8 mouse cellular contexts compared by ENCODE assay signal in the genomic region with DNA sequence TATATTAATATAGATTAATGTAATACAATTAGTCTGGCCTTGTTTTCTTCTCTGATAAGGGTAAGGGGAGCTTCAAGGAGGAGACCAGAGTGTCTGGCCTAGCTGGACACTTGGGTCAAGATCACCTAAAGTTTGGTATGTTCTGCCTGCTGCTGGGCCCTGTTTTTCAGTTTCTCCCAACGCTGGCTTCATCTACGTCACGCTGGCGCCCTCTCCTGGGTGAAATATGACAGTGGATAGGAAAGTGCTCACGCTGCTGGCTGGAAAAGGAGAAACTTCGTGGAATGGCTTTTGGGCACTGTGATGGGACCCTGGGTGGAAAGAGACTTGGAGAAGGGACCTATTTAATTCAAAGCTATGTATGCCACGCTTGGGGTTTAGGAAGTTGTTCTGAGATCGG. TPM values are rescaled to one million over a fixed set of nuclear protein-coding genes. Genes with fewer than 3 reads are reported as not detected.
A peak's percentile ranks its signal among the peaks of the same experiment; 100 is the strongest.
DNase-seq lines count a peak whose midpoint lies in the region; ATAC-seq and TF ChIP-seq lines count a peak whose summit lies in the region.

No protein-coding gene starts in this region.

- H3K27ac ChIP-seq in midbrain, embryonic 10.5 days (replicated peaks) = no peak overlapping the region
- H3K27ac ChIP-seq in midbrain, embryonic 13.5 days = no peak overlapping the region
- no peak overlapping the region for H3K27ac ChIP-seq in limb, embryonic 10.5 days
- H3K27ac ChIP-seq in midbrain, postnatal 0 days (ENCODE audit: low read depth, low read length) = no peak overlapping the region

- H3K4me2 ChIP-seq in midbrain, embryonic 13.5 days (replicated peaks) = no peak overlapping the region
- H3K4me2 ChIP-seq in midbrain, postnatal 0 days (ENCODE audit: low read depth, low read length, poor library complexity, severe bottlenecking) = no peak overlapping the region

- H3K9ac ChIP-seq in midbrain, embryonic 13.5 days (replicated peaks) = no peak overlapping the region
- no peak overlapping the region for H3K9ac ChIP-seq in midbrain, postnatal 0 days (replicated peaks; ENCODE audit: low read length, poor library complexity, severe bottlenecking)

- H3K4me3 ChIP-seq in midbrain, embryonic 10.5 days = no peak overlapping the region
- no peak overlapping the region for H3K4me3 ChIP-seq in midbrain, embryonic 13.5 days (replicated peaks)
- H3K4me3 ChIP-seq in limb, embryonic 10.5 days = no peak overlapping the region
- no peak overlapping the region for H3K4me3 ChIP-seq in midbrain, postnatal 0 days (ENCODE audit: low read depth, low read length)

- intact Hi-C loops in gastrocnemius, postnatal 14 days (cut with DNase I; ENCODE audit: low total_unique reads) = loop anchor here (10.0 kb wide), 1 partner anchor 129 kb away; no protein-coding TSS in a partner anchor

- H3K4me1 ChIP-seq in midbrain, embryonic 10.5 days = no peaks in the 10 kb centered on the region
- H3K4me1 ChIP-seq in midbrain, embryonic 13.5 days (replicated peaks) = no peaks in the 10 kb centered on the region
- no peaks in the 10 kb centered on the region for H3K4me1 ChIP-seq in limb, embryonic 10.5 days
- H3K4me1 ChIP-seq in midbrain, postnatal 0 days (ENCODE audit: insufficient read depth, low read length) = no peaks in the 10 kb centered on the region

- peak; percentile 82 for DNase-seq in midbrain, embryonic 10.5 days (ENCODE audit: low spot score)
- peak; percentile 69 to 84 for DNase-seq in cerebellum, postnatal 4 days (ENCODE audit: low spot score in 2 of 2)
- peak; percentile 85 for DNase-seq in gastrocnemius, postnatal 14 days
- peak; percentile 92 for DNase-seq in kidney, adult 18-20 months
- DNase-seq in limb, embryonic 10.5 days (ENCODE audit: low spot score) = peak; percentile 89
- DNase-seq in midbrain, postnatal 0 days (ENCODE audit: low spot score) = peak; percentile 85
- DNase-seq in splenic B cell, adult 2 months (ENCODE audit: low read depth, low spot score) = peak; percentile 88

- TF ChIP-seq CTCF in midbrain, postnatal 0 days (IDR thresholded peaks at IDR 0.05) = peak; percentile 97

- no peaks in the 10 kb centered on the region for H3K36me3 ChIP-seq in midbrain, embryonic 10.5 days
- H3K36me3 ChIP-seq in midbrain, embryonic 13.5 days = no peaks in the 10 kb centered on the region
- H3K36me3 ChIP-seq in limb, embryonic 10.5 days = no peaks in the 10 kb centered on the region
- no peaks in the 10 kb centered on the region for H3K36me3 ChIP-seq in midbrain, postnatal 0 days (ENCODE audit: insufficient read depth, low read length)
- H3K36me3 ChIP-seq in splenic B cell, adult 2 months (ENCODE audit: control insufficient read depth, insufficient read depth, low read length, poor library complexity, severe bottlenecking) = no peaks in the 10 kb centered on the region

- no peak for ATAC-seq in midbrain, embryonic 13.5 days
- ATAC-seq in midbrain, postnatal 0 days (ENCODE audit: low FRiP score) = no peak

- 0 out of 2 replicates have a peak, but pooled peaks cover 6% of the 10 kb centered on the region for H3K27me3 ChIP-seq in midbrain, embryonic 10.5 days (ENCODE audit: low read depth, poor library complexity, severe bottlenecking)
- H3K27me3 ChIP-seq in midbrain, embryonic 13.5 days = no peaks in the 10 kb centered on the region
- H3K27me3 ChIP-seq in limb, embryonic 10.5 days (ENCODE audit: low read depth, poor library complexity, severe bottlenecking) = no peaks in the 10 kb centered on the region
- H3K27me3 ChIP-seq in midbrain, postnatal 0 days (ENCODE audit: insufficient read depth, low read length) = peaks cover 3% of the 10 kb centered on the region; the same call in 1 of the 2 replicates
- no peaks in the 10 kb centered on the region for H3K27me3 ChIP-seq in splenic B cell, adult 2 months (ENCODE audit: control insufficient read depth, insufficient read depth, low read length, poor library complexity, severe bottlenecking)

- 4% methylated on average over 8 of the region's 8 CpGs for WGBS in midbrain, embryonic 10.5 days
- WGBS in midbrain, embryonic 13.5 days = 3% methylated on average over 8 of the region's 8 CpGs
- WGBS in limb, embryonic 10.5 days = 1% methylated on average over 8 of the region's 8 CpGs
- WGBS in midbrain, postnatal 0 days = 2% methylated on average over 8 of the region's 8 CpGs

- H3K9me3 ChIP-seq in midbrain, embryonic 10.5 days (replicated peaks) = no peaks in the 10 kb centered on the region
- no peaks in the 10 kb centered on the region for H3K9me3 ChIP-seq in midbrain, embryonic 13.5 days
- no peaks in the 10 kb centered on the region for H3K9me3 ChIP-seq in limb, embryonic 10.5 days (replicated peaks)
- H3K9me3 ChIP-seq in midbrain, postnatal 0 days (ENCODE audit: low read length) = no peaks in the 10 kb centered on the region

RNA-seq across cellular contexts. Expression of a gene that starts 36.8 kb away (rescaled TPM):
- polyA plus RNA-seq in midbrain, embryonic 10.5 days (2016; fragmentation: Nextera tagmentation; extraction: Ambion mirVana) = 0.49 and 0.70 TPM in 2 replicates
- polyA plus RNA-seq in midbrain, embryonic 13.5 days (2015; fragmentation: Nextera tagmentation; extraction: Ambion mirVana) = 0.19 and 0.34 TPM in 2 replicates
- 10 to 100 TPM; 29.4 to 31.5 TPM for total RNA-seq in gastrocnemius, postnatal 14 days (2021)
- 0.54 and 0.55 TPM in 2 replicates for polyA plus RNA-seq in limb, embryonic 10.5 days (2016; fragmentation: Nextera tagmentation; extraction: Ambion mirVana)
- 0.93 and 2.1 TPM in 2 replicates for total RNA-seq in midbrain, postnatal 0 days (2014; rRNA removed)
- 0.27 and 0.44 TPM in 2 replicates for polyA plus RNA-seq in midbrain, postnatal 0 days (2015; fragmentation: Nextera tagmentation; extraction: Ambion mirVana)

RNA-seq across cellular contexts. Expression of a gene that starts 55.9 kb away (rescaled TPM):
- 29.6 and 30.1 TPM in 2 replicates for polyA plus RNA-seq in midbrain, embryonic 10.5 days (2016; fragmentation: Nextera tagmentation; extraction: Ambion mirVana)
- 9.7 and 11.2 TPM in 2 replicates for polyA plus RNA-seq in midbrain, embryonic 13.5 days (2015; fragmentation: Nextera tagmentation; extraction: Ambion mirVana)
- total RNA-seq in gastrocnemius, postnatal 14 days (2021) = 100 to 1,000 TPM in 1 of 2 experiments, 10 to 100 TPM in 1; 95.8 to 119 TPM
- 38.2 and 42.4 TPM in 2 replicates for polyA plus RNA-seq in limb, embryonic 10.5 days (2016; fragmentation: Nextera tagmentation; extraction: Ambion mirVana)
- total RNA-seq in midbrain, postnatal 0 days (2014; rRNA removed) = 21.6 and 25.7 TPM in 2 replicates
- 8.1 and 8.6 TPM in 2 replicates for polyA plus RNA-seq in midbrain, postnatal 0 days (2015; fragmentation: Nextera tagmentation; extraction: Ambion mirVana)
